9 mouse cellular contexts compared by ENCODE assay signal in genomic region chr2:150765619-150766018, GRCm38 (mm10). TPM values are rescaled to one million over a fixed set of nuclear protein-coding genes. Genes with fewer than 3 reads are reported as not detected.
DNase-seq lines count a peak whose midpoint lies in the region; ATAC-seq and TF ChIP-seq lines count a peak whose summit lies in the region.
"Had no signal": no experiment of that assay in that cellular context is flagged by ENCODE, and none has a peak within 500 bp of the region (broad histone marks: within the 10 kb centered on the region; RNA-seq: fewer than 3 reads in every experiment).

No protein-coding gene starts in this region.

- H3K4me2 ChIP-seq in kidney, embryonic 15.5 days: no peak overlapping the region

- H3K27ac ChIP-seq in heart, embryonic 10.5 days: peak overlapping the region; percentile 62; the same call in 1 of the 2 replicates
- peak overlapping the region; percentile 54 for H3K27ac ChIP-seq in cortical plate, adult 2 months (ENCODE audit: insufficient read depth, low read length)
- H3K27ac ChIP-seq in layer of hippocampus, adult 2 months: peak overlapping the region; percentile 85
- no peak overlapping the region for H3K27ac ChIP-seq in kidney, embryonic 15.5 days
- H3K27ac ChIP-seq: liver, embryonic 14.5 days had no signal

- peaks cover 36% of the 10 kb centered on the region for H3K4me1 ChIP-seq in heart, embryonic 10.5 days
- no peaks in the 10 kb centered on the region; the same call in 1 of the 2 replicates for H3K4me1 ChIP-seq in cortical plate, adult 2 months (ENCODE audit: control insufficient read depth, insufficient read depth, low read length)
- H3K4me1 ChIP-seq in kidney, embryonic 15.5 days: peaks cover 6% of the 10 kb centered on the region

- intact Hi-C loops in heart, postnatal 25 days (cut with DNase I): no loop called here

- DNase-seq in heart, embryonic 10.5 days (ENCODE audit: low spot score): no peak
- DNase-seq in heart, postnatal 25 days (ENCODE audit: low spot score): no peak
- peak; percentile 86 for DNase-seq in adipocyte (ENCODE audit: low spot score)
- peak in 1 of 2 experiments; percentile 66 for DNase-seq in layer of hippocampus, adult 2 months (ENCODE audit: low spot score in 2 of 2)
- DNase-seq in urinary bladder, postnatal 36 days (ENCODE audit: low spot score in 2 of 2): no peak
- DNase-seq in urinary bladder, postnatal 10 days (ENCODE audit: low spot score): no peak

- ATAC-seq in kidney, embryonic 15.5 days (replicated peaks; ENCODE audit: low FRiP score): no peak

- H3K36me3 ChIP-seq in heart, embryonic 10.5 days: peaks cover 45% of the 10 kb centered on the region
- peaks cover 53% of the 10 kb centered on the region for H3K36me3 ChIP-seq in kidney, embryonic 15.5 days

- WGBS in heart, embryonic 10.5 days: 73% methylated on average over 2 of the region's 2 CpGs
- 77% methylated on average over 2 of the region's 2 CpGs for WGBS in kidney, embryonic 15.5 days

- no peaks in the 10 kb centered on the region for H3K9me3 ChIP-seq in heart, embryonic 10.5 days
- H3K9me3 ChIP-seq in kidney, embryonic 15.5 days (replicated peaks): no peaks in the 10 kb centered on the region

- H3K27me3 ChIP-seq in heart, embryonic 10.5 days (ENCODE audit: insufficient read depth, poor library complexity, severe bottlenecking): no peaks in the 10 kb centered on the region
- H3K27me3 ChIP-seq in kidney, embryonic 15.5 days: no peaks in the 10 kb centered on the region

- H3K9ac ChIP-seq in kidney, embryonic 15.5 days: no peak overlapping the region
- H3K9ac ChIP-seq: liver, embryonic 14.5 days had no signal

- TF ChIP-seq POLR2A in cortical plate, adult 2 months (IDR thresholded peaks at IDR 0.05; ENCODE audit: extremely low read depth, insufficient read depth, low read length): no peak

- no peak overlapping the region for H3K4me3 ChIP-seq in heart, embryonic 10.5 days
- H3K4me3 ChIP-seq in cortical plate, adult 2 months (ENCODE audit: insufficient read depth, low read length): no peak overlapping the region
- no peak overlapping the region for H3K4me3 ChIP-seq in layer of hippocampus, adult 2 months
- no peak overlapping the region for H3K4me3 ChIP-seq in kidney, embryonic 15.5 days (replicated peaks)

- TF ChIP-seq CTCF in cortical plate, adult 2 months (IDR thresholded peaks at IDR 0.05; ENCODE audit: extremely low read depth, insufficient read depth, low read length): no peak
- TF ChIP-seq CTCF in layer of hippocampus, adult 2 months (conservative IDR thresholded peaks at IDR 0.05): no peak

RNA-seq across cellular contexts. Expression of gene Entpd6, which starts 16.8 kb away (rescaled TPM):
- polyA plus RNA-seq in heart, embryonic 10.5 days (2016; fragmentation: Nextera tagmentation; extraction: Ambion mirVana): 28.9 and 29.5 TPM in 2 replicates
- 10 to 100 TPM; 16.1 to 16.6 TPM for total RNA-seq in heart, postnatal 25 days (2021)
- 56.2 and 57.8 TPM in 2 replicates for polyA plus RNA-seq in cortical plate, adult 2 months (2012; rRNA removed)
- 10 to 100 TPM; 65.5 to 68.9 TPM for total RNA-seq in layer of hippocampus, adult 2 months (2021)
- polyA plus RNA-seq in kidney, embryonic 15.5 days (2015; fragmentation: Nextera tagmentation; extraction: Ambion mirVana): 27.8 and 31.7 TPM in 2 replicates

RNA-seq across cellular contexts. Expression of gene Pygb, which starts 20.9 kb away (rescaled TPM):
- 112 and 182 TPM in 2 replicates for polyA plus RNA-seq in heart, embryonic 10.5 days (2016; fragmentation: Nextera tagmentation; extraction: Ambion mirVana)
- 100 to 1,000 TPM; 444 to 470 TPM for total RNA-seq in heart, postnatal 25 days (2021)
- polyA plus RNA-seq in cortical plate, adult 2 months (2012; rRNA removed): 131 and 133 TPM in 2 replicates
- 100 to 1,000 TPM; 203 to 212 TPM for total RNA-seq in layer of hippocampus, adult 2 months (2021)
- polyA plus RNA-seq in kidney, embryonic 15.5 days (2015; fragmentation: Nextera tagmentation; extraction: Ambion mirVana): 77.3 and 88.3 TPM in 2 replicates
